Mouse (Mus musculus) lung, embryonic 14.5 days (tissue): Measurements from ENCODE around the gene Ddx20. TPM values are rescaled to one million over a fixed set of nuclear protein-coding genes. Genes with fewer than 3 reads are reported as not detected.

Experiments
- ATAC-seq: fragments of 200-750 bp; cut with Nextera tagmentation; 2 replicates; pipeline ENCODE4 v1.8.0; 2017; ENCODE audit warnings: mild to moderate bottlenecking, moderate TSS enrichment, moderate library complexity; ENCODE audit not compliant: insufficient read depth
- DNase-seq: peaks from one replicate; pipeline ENCODE4 v3.0.0-alpha.2; 2015
- H3K27ac ChIP-seq: fragments of 300-500 bp; sonication (generic); 2 replicates; pipeline ENCODE4 v1.5.1; 2014; ENCODE audit warnings: low read depth, mild to moderate bottlenecking, moderate library complexity
- H3K27me3 ChIP-seq: fragments of 300-500 bp; sonication (generic); 2 replicates; pipeline ENCODE4 v1.6.1; 2014; ENCODE audit warnings: low read length, control low read depth; ENCODE audit not compliant: insufficient read depth
- H3K36me3 ChIP-seq: fragments of 300-500 bp; sonication (generic); 2 replicates; pipeline ENCODE4 v1.6.1; 2014; ENCODE audit warnings: control low read depth; ENCODE audit not compliant: insufficient read depth
- H3K4me1 ChIP-seq: fragments of 300-500 bp; sonication (generic); 2 replicates; pipeline ENCODE4 v1.6.1; 2014; ENCODE audit warnings: antibody characterized with exemption, control low read depth; ENCODE audit not compliant: insufficient read depth
- H3K4me2 ChIP-seq: fragments of 300-500 bp; sonication (generic); 2 replicates; pipeline ENCODE4 v1.6.1; 2014; ENCODE audit warnings: mild to moderate bottlenecking
- H3K4me3 ChIP-seq: fragments of 300-500 bp; sonication (generic); 2 replicates; pipeline ENCODE4 v1.5.1; 2014; ENCODE audit warnings: low read depth, low read length
- H3K9ac ChIP-seq: fragments of 300-500 bp; sonication (generic); 2 replicates; pipeline ENCODE4 v1.6.1; 2014
- H3K9me3 ChIP-seq: fragments of 300-500 bp; sonication (generic); 2 replicates; pipeline ENCODE4 v1.6.1; 2016; ENCODE audit warnings: low read depth, low read length, control low read depth
- CTCF ChIP-seq: IDR thresholded peaks from 2 replicates; pipeline ENCODE4 v1.5.1; 2016; ENCODE audit warnings: antibody characterized with exemption, low read depth
- WGBS: fragments of 180-500 bp; shearing (Covaris S2); extraction: QIAGEN DNeasy Blood & Tissue Kit; methylation state at CpG from one replicate; pipeline ENCODE4 v1.1.7; 2014; 5-methylcytosine and 5-hydroxymethylcytosine counted together
- polyA plus RNA-seq: library from polyadenylated mRNA; unstranded; fragments of >200 nt; fragmentation: Nextera tagmentation; extraction: Ambion mirVana; gene quantifications from 2 replicates; pipeline ENCODE4 v1.2.1, GENCODE M21; 2014

Ddx20 gene
- polyA plus RNA-seq, 1 experiment from 2014 or later = 45.0 TPM

- Histone ChIP-seq H3K4me2 (no peak overlapping the region), H3K9me3 (no peaks in the 10 kb centered on the region), H3K27ac (no peak overlapping the region), H3K9ac (no peak overlapping the region), H3K4me3 (no peak overlapping the region), H3K4me1 (no peaks in the 10 kb centered on the region), H3K27me3 (no peaks in the 10 kb centered on the region), H3K36me3 (no peaks in the 10 kb centered on the region)
- no peak for TF ChIP-seq CTCF
- 61% methylated on average over 8 of the region's 8 CpGs for WGBS
- ATAC-seq (no peak), DNase-seq (no peak)
Observed at GRCm38 (mm10) chr3:105648889-105649567, 38.3 kb downstream of the Ddx20 start.

- Histone ChIP-seq H3K9ac (no peak overlapping the region), H3K9me3 (no peaks in the 10 kb centered on the region), H3K27ac (no peak overlapping the region), H3K27me3 (no peaks in the 10 kb centered on the region), H3K4me2 (no peak overlapping the region), H3K4me3 (no peak overlapping the region), H3K4me1 (no peaks in the 10 kb centered on the region), H3K36me3 (no peaks in the 10 kb centered on the region)
- ATAC-seq (no peak), DNase-seq (no peak)
- WGBS = 68% methylated on average over 5 of the region's 5 CpGs
- no peak for TF ChIP-seq CTCF
Observed at GRCm38 (mm10) chr3:105643566-105643965, 43.8 kb downstream of the Ddx20 start.

- Histone ChIP-seq H3K4me3 (no peak overlapping the region), H3K27ac (no peak overlapping the region), H3K27me3 (no peaks in the 10 kb centered on the region), H3K4me1 (no peaks in the 10 kb centered on the region), H3K9me3 (no peaks in the 10 kb centered on the region), H3K4me2 (no peak overlapping the region), H3K9ac (no peak overlapping the region), H3K36me3 (no peaks in the 10 kb centered on the region)
- WGBS = 67% methylated on average over 1 of the region's 1 CpGs
- no peak for ATAC-seq
- peak; percentile 51 for TF ChIP-seq CTCF
- DNase-seq = peak; percentile 48
Observed at GRCm38 (mm10) chr3:105642186-105642585, 45.2 kb downstream of the Ddx20 start.

GRCm38 (mm10) chr3:105633021-105633420 lies 54.4 kb downstream of the Ddx20 start:
- 87% methylated on average over 3 of the region's 3 CpGs for WGBS
- Histone ChIP-seq H3K4me1 (no peaks in the 10 kb centered on the region), H3K4me2 (no peak overlapping the region), H3K4me3 (no peak overlapping the region), H3K9ac (no peak overlapping the region), H3K36me3 (no peaks in the 10 kb centered on the region), H3K9me3 (no peaks in the 10 kb centered on the region), H3K27me3 (no peaks in the 10 kb centered on the region), H3K27ac (no peak overlapping the region)
- DNase-seq = no peak
- no peak for TF ChIP-seq CTCF
- ATAC-seq = no peak

GRCm38 (mm10) chr3:105632296-105632695 lies 55.1 kb downstream of the Ddx20 start:
- H3K4me1 ChIP-seq = no peaks in the 10 kb centered on the region
- no peaks in the 10 kb centered on the region for H3K9me3 ChIP-seq
- H3K4me2 ChIP-seq = no peak overlapping the region
- no peak overlapping the region for H3K9ac ChIP-seq
- no peaks in the 10 kb centered on the region for H3K36me3 ChIP-seq
- no peak for ATAC-seq
- H3K27ac ChIP-seq = no peak overlapping the region
- 51% methylated on average over 2 of the region's 2 CpGs for WGBS
- TF ChIP-seq CTCF = no peak
- no peaks in the 10 kb centered on the region for H3K27me3 ChIP-seq
- H3K4me3 ChIP-seq = no peak overlapping the region
- DNase-seq = peak; percentile 9

Other genes with a start within 250 kb of the Ddx20 start
- gene Kcnd3, start 235.2 kb downstream of the Ddx20 start, polyA plus RNA-seq = 0.39 and 0.50 TPM in 2 replicates
- 1.2 and 1.6 TPM in 2 replicates for gene Inka2, start 17.0 kb upstream of the Ddx20 start, polyA plus RNA-seq
- 94.3 and 95.5 TPM in 2 replicates for gene Rap1a, start 113.8 kb upstream of the Ddx20 start, polyA plus RNA-seq
- gene Adora3, start 183.3 kb upstream of the Ddx20 start, polyA plus RNA-seq = 0.18 and 0.30 TPM in 2 replicates
- 0.22 and 0.32 TPM in 2 replicates for gene Tmigd3, start 183.3 kb upstream of the Ddx20 start, polyA plus RNA-seq
- gene I830077J02Rik, start 245.1 kb upstream of the Ddx20 start, polyA plus RNA-seq = 0.75 and 0.83 TPM in 2 replicates